Mouse (Mus musculus) forelimb bud, embryonic 11.5 days (tissue): ENCODE data around the gene Ush2a.

ENCODE experiments used
- DNase-seq: peaks from one replicate; pipeline ENCODE4 v3.0.0-alpha.2; 2012; ENCODE audit warnings: low read depth, low spot score

Ush2a gene

DNA sequence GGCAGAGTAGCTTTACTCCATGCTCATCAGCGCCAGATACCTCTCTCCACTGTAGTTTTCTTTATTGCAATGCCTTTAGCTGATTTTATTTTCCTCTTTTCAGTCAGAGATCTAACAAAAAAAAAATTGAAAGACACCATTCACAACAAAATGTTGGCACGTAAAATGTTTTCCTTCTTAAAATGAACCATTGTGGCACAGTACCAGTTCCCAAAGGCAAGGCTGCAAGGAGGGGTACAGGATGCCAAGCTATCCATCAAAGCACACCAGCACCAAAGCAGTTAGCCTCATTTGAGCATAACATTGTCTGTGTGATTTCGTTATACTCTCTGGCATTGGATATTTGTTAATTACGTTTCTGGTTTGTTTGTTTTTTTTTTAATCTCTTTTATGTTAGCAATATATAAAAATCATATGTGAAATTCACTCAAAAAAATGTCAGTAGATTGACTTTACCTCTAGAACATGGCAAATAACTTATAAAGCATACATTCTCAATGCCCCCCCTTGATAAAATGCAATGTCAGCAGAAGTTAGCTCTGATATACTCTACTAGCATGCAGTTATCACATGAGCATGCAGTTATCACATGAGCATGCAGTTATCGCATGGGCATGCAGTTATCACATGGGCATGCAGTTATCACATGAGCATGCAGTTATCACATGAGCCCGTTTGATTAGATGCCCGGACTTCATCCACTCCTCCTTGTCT lies 510.9 kb downstream of the Ush2a start:
- DNase-seq: no peak

DNA sequence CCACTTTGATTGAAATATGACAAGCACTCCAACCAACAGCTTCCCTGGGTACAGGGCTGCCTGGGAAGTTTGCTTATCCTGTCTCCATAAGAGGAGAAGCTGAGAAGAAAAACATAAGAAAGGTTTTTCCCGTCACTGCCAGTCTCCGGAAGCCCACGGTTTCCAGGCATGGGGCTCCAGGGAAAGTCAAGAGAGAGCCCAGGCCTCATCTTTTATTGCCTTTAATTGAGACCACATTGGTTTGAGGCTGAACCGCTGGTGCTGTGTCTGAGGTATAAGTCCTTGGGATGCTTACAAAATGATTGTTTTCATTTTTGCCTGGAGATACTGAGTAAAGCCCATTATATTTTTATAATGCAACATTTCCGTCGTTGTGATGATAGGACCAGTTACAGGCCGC lies 511.8 kb downstream of the Ush2a start:
- peak; percentile 61 for DNase-seq

DNA sequence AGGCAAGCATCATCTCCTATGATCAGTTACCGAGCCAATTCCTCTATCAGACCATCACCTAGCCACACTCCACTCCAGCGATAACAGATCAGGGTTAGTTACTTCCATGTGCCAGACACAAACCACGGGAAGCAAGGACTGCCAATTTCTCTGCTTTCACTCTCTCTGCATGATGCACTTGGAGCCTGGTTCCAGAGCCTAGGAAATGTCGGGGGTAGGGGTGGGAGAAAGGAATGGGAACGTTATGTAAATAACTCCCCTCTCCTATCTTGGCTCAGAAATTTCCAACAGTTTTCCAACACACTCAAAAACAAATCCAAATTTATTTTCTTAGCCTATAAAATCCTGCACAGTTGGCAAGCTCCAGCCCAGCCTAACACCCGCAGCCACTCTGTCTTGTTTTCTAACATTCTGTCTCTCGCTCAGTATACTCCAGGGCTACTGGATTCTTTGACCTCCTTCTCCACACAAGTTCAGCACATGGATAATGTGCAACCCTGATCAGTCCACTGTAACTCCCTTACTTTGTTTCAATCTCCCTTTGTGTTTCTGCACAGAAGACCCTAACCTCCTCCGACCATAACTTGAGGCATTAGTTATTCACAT lies 515.8 kb downstream of the Ush2a start:
- DNase-seq: no peak

DNA sequence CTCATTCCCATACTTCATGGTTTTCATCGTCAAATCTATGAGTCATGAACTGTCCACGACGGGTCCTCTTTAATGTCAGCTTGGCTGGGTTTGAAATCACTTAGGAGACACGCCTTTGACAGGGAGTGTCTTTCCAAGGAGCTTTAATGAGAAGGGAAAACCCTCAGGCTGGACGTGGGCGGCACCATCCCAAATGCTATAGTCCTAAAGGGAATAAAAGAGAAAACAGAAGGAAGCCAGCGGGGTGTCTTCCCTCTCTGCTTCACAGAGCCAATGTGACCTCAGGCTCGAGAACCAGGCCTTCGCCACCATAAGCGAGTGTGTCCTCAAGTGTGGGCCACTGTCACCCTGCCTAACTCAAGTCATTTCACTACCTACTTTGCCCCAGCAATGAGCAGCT lies 523.2 kb downstream of the Ush2a start:
- no peak for DNase-seq

DNA sequence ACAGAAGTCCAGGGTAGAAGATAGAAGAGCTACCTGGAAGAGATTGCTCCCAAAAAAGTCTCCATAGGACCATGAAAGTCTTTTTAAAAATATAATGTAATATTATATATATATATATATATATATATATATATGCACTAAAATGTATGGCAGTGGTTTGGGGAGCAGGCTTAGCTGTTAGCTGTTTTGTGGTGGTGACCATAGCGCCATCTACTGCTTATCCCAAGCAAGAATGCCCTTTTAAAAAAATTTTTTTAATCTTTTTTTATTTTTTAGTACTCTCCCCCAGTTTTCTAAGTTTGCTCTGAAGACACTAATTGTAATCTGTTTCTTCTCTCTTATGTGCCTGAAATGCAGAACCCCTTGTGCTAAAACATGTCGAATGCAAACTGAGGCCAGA lies 543.2 kb downstream of the Ush2a start:
- DNase-seq: peak; percentile 19

DNA sequence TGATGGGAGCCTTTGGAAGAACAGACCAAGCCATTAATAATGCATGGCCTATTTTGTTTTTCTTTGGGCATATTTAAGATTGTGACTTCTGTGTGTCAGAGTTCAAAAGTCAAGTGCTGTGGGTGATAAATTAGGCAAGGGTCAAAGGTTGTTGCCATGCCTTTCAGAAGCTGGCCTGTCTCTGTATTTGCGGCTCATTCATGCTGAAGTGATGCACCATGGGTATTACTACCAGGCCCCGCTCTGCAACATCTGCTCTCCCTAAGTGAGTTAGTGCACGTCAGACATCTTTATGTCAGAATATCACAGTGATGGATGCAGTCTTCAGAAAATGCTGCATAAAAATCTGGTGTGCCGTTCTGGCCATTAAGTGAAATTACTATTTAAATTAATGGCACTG lies 544.0 kb downstream of the Ush2a start:
- no peak for DNase-seq

DNA sequence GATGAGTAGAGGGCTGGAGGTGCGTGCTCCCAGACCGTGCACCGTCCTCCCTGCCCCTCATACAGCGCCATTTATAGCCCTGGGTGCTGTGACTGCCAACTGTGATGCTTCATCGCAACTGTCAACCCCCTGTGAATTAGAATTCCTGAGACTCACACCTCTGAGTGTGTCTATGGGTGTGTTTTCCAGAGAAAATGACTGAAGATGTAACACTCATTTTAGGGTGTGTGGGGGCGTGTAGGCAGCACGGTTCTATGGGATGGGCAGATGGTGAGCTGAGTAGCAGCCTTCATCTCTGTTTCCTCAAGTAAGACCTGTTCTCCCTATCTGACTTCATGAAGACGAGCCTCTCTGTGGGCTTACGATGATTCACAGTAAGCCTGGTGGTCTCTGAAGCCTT lies 548.8 kb downstream of the Ush2a start:
- DNase-seq: no peak

DNA sequence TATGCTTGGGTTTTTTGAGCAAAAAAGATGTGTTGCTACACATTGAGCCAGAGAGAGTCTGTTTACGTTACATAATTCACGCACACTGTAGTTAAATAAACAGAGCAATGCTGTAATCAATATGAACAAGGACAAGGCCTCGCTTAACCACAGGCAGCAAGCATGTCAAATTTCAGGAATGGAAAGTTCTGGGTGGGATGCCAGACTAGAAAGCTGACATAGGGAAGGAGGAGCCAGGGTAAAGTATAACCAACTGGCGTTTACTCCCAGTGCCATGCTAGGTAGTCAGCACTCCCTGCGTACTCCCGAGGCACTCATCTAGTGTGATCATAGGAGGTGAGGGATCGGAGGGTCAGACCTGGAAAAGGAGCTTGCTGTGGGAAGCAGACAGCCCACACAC lies 553.2 kb downstream of the Ush2a start:
- DNase-seq: no peak

DNA sequence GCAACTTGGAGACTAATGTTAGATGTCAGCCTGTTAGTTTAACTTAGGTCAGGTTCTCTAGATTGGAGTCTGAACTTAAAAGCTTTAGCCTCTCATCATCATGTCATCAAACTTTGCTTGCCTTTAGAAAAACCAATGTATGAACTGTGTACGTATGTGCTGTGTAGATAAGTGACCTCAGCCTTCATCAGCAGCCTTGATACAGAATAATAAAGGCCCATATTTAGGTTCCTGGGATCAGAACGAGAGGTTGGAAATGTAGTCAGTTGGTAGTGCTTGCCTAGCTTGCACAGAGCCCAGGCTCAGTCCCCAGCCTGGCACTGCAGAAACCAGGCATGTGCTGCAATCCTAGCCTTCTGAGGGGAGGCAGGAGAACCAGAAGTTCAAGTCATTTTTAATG lies 562.4 kb downstream of the Ush2a start:
- DNase-seq: no peak

DNA sequence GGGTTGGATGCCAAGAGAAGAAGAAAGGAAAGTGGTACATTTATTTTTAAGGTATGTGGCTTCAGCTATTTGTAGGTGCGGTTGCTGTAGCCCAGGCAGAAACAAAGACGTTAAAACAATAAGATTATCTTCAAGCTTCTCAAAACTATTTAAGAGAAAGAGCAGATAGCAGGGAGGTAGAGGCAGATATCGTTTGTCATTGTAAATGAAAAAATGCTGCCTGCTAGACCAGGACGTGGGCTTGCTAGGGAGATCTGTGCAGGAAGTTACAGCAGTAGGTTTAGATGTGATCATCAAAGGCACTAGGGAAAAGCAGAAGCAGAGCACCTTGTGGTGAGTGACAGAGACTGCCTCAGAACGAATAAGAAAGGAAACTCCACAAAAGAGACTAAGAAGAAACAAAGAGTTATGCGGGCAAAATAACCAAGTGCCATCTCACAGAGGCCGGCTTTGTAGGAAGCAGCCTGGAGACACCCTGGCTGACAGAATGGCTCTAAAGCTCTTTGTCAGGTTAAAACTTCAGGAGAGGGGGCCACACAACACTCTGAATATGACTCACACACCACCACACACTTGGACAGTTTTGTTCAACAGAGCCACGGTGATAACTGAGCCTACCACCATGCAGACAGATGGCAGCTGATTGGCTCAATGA lies 563.2 kb downstream of the Ush2a start:
- no peak for DNase-seq

DNA sequence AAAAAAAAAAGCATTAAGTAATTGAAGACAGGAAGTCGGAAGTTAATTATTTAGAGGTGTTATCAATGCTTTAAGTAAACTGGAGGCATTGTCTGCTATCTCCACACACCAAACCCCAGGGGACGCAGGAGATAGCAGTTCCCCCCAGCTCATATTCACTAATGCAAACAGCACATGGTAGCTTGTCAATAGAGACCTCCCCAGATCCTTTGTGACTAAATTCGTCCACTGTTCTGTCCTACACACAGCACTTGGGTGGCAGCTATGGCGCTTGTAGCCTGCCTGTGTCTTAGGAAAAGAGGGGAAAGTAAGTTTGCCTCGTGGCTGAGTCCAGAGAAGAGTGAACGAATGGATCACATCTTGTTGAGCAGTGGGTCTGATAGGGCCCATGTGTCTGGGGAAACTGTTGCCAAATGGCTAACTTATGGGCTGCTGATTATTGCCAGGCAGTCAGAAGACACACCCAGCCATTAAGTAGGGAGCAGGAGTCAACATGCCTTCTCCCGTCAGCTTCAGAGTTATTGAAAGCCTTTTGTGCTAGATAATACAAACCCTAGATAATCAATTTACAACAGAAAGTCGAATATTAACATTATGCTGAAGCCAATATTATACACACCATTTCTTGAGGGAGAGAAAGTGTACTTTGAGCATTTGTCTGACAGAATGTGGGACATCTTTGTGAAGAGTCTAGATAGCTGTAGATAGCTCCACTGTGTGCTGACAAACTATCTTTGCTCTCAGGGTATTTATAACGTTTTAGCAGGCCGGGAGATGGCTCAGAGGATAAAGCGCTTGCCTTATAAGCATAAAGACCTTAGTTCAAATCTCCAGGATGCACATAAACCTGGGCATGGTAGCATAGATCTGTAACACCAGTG lies 568.9 kb downstream of the Ush2a start:
- peak; percentile 39 for DNase-seq

DNA sequence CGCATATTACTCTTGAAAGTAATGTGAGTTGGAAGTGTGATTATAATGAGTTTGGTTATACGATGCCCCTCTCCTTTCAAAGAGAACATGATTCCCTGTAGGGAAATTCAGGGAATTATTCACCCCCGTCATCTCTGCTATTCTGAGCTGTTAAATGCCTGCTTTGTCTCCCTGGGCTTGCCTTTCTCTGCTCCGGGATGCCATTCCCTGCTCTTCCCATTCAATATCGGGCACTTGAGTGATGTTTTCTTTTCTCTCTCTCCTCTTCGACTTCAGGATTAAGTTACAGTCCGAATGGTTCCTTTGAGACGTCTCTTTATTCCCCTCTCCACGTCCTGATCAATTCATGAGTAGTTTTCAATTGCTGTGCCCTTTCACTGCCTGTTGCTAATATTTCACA lies 572.1 kb downstream of the Ush2a start:
- DNase-seq: no peak

DNA sequence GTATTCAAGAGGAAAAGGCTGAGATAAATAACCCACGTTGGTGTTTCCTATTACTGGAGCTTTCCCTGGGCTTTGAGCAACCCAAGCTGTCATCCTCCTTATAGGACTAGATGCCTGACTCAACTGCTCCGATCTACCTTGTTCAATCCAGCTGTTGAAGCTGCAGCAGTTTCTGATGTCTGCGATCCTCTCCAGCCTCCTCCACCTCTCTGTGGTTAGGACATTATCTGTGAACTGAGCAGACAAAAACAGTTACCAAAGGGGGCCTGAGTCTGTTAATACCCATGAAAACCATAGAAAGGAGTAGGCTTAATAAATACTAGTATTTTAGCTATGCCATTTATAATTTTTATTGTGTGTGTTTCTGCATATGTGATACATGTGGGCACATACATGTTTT lies 572.9 kb downstream of the Ush2a start:
- DNase-seq: no peak

DNA sequence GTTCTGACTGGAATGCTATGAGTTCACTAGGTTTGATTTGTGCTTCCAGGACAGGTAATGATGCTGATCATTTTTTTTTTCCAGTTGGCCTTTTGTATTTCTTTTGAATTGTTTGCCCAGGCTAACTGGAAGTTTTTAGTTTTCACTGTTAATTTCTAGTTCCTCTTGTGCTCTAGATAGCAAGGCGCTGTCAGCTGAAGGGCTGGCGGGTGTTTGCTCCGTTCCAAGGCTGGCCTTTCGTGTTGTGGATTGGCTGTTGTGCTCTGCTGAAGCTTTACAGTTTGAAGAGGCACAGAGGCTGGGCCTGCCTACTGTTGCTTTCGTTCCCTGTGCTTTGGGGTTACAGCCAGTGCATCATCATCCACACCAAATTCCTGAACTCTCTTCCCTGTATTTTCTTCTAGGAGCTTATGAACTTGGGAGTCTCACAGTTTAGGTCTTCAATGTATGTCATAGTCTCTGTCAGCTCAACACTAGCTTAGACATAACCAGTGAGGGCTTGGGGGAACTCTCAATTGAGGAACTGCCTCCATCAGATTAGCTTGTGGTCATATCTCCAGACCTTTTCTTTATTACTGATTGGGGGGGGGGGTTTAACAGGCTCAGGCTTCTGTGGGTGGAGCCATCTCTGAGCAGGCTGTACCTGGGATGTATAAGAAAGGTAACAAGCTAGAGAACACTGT lies 575.9 kb downstream of the Ush2a start:
- no peak for DNase-seq

DNA sequence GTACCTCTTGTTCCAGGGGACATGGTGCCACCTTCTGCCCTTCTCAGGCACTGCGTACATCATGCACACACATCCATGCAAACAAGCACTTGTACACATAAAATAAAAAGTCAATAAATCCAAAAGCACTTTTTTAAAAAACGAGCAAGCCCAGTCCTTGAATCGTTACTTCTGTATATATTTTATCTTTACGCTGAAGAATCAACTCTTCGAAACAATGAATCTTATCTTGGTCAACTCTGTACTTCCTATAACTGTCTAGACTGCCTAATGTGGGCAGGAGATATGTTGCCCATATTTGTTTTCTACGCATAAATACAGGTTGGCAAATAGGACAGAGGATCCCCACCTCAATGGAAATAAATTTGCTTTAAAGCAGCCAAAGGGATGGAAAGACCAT lies 585.4 kb downstream of the Ush2a start:
- DNase-seq: no peak

DNA sequence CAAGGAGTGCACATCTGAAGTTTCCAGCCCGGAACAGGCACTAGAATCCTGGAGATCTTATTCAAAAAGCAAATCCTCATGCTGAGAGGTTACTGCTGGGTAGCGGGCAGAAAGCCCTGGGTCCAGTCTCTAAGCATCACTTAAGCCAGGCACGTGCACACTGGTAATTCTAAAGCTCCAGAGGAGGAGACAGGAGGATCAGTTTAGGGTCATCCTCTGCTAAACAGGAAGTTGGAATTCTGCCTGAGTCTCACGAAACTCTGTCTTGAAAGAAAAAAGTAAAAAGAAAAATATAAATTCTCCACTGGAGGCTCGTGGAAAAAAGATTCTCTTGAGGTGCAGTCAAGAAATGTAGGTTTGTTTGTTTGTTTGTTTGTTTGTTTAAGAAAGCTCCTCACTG lies 591.0 kb downstream of the Ush2a start:
- DNase-seq: no peak

DNA sequence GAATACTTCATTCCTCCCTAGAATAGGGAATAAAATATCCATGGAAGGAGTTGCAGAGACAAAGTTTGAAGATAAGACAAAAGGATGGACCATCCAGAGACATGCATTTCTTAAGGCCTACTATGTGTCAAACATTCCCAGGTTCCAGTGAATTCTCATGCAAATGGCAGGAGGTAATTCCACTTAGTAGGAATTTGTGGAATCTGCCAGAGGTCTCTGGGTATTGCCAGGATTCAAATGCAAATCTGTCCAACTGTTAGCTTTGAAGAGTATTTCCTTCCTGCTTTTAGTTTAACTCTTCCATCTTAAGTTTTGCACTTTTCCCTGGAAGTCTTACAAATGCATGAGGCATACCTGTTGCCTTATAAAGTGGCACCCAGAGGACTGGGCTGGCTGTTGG lies 592.4 kb downstream of the Ush2a start:
- no peak for DNase-seq

DNA sequence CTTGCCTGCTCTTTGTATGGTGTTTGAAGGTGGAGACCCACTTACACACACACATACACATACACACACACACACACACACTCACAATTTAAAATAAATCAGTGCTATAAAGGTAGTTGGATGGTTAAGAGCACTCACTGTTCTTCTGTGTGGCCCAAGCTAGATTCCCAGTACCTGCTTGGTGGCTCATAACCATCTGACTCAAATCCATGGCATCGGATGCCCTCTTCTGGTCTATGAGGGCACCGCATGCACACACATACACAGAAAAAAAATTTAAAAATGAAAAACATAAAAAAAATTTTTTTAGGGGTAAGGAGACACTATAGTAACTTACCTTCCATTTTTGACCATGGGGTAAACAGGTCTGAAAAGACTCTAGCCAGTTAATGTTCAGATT lies 593.2 kb downstream of the Ush2a start:
- DNase-seq: no peak

DNA sequence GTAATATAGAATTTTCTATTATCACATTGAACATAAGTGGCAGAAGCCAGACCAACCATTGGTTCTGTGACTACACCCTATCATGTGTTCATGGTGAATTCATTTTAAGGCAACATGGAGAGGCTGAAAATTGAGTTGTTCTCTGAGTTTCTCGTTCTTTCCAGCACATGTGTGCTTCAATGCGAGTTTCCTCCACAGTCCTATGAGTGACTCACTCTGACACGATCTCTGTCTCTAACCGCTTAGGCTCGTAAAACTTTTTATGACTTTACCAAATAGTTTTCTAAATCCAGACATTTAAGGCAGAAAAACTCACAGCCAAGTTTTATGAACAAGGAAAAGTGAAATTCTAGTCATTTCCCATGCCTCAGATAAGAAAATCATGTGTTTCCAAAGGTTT lies 597.9 kb downstream of the Ush2a start:
- DNase-seq: no peak

DNA sequence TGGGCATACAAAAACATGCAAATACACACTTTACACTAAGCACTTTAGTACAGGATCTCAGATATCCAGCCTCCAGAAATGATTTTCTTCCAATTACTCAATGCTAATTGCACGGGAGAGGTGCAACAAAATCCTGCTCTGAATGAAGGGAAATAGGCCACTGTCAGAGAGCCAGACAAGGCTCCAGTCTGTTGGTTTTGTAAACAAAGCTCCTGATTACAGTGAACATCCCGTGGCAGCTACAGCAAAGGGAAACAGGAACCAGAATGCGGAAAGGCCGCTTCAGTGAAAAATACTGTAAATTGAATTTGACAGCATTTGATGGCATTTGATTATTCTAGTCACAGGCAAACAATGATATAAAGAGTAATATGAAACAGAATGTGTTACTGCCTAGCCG lies 604.1 kb downstream of the Ush2a start:
- DNase-seq: no peak

DNA sequence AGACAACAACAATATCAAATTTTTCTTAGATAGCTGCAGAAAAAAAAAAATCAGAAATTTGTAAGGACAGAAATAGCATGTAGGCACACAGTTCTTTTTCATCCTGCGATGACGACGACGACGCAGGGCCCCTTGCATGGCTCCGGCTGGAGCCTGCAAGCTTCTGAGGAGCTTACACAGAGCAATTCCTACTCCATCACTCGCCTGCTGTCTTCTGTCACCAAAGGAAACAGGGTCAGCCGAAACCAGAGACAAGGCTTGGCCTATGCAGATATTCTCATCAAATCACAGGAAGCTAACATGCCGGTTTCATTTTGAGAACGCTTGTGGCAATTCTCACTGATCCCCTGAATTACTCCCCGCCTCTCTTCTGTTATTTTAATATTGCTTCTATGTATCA lies 604.7 kb downstream of the Ush2a start:
- no peak for DNase-seq
